Mouse (Mus musculus) lung, adult 2 months (tissue): ENCODE measurements at regions not wholly inside any gene's neighbourhood (a gene's known extent, or its start where the extent isn't known, plus 50 kb on each side); places are given as distances from the start of the nearest gene placed in this dataset.

Experiments
- DNase-seq: peaks from one replicate; pipeline ENCODE4 v3.0.0; 2022
- H3K4me1 ChIP-seq: fragments of 200-500 bp; 2 replicates; pipeline ENCODE4 v1.6.1; 2011; ENCODE audit warnings: low read length; ENCODE audit not compliant: control insufficient read depth, insufficient read depth
- H3K4me3 ChIP-seq: fragments of 200-500 bp; replicated peaks from 2 replicates; pipeline ENCODE3; 2011; ENCODE audit warnings: low read depth, mild to moderate bottlenecking, control low read depth, low read length; ENCODE audit errors: extremely low read depth
- CTCF ChIP-seq: fragments of 200-500 bp; IDR thresholded peaks from 2 replicates; pipeline ENCODE4 v1.5.1; 2011; ENCODE audit warnings: mild to moderate bottlenecking, low read length, control low read depth; ENCODE audit not compliant: insufficient read depth
- POLR2A ChIP-seq: fragments of 200-500 bp; IDR thresholded peaks from 2 replicates; pipeline ENCODE4 v1.6.1; 2011; ENCODE audit warnings: low read depth, mild to moderate bottlenecking, control low read depth, low read length, borderline replicate concordance; ENCODE audit errors: extremely low read depth
- WGBS: fragments of 180-500 bp; shearing (Covaris S2); methylation state at CpG from one replicate; pipeline ENCODE4 v1.1.7; 2018; 5-methylcytosine and 5-hydroxymethylcytosine counted together

DNA sequence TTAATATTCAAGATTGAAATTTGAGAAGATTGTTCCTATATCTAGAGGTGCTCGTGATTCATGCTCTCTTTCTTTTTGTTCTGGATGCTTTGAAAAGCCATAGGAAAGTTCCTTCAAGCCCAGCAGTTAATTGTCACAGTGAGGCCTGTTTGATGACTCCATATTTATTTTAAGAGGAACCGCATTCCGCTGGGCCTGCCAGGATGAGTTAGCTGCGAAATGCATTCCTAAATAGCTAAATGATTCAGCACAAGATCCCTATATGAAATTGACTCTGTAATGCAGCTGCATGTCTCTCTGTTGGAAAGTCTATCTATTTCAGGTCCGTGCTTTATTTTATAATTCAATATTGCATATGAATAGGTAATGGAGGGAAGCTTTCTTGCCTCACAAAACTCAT is 511.9 kb upstream of the Adgra3 start:
- Histone ChIP-seq H3K4me1 (no peaks in the 10 kb centered on the region), H3K4me3 (no peak overlapping the region)
- no peak for DNase-seq
- WGBS: 60% methylated on average over 5 of the region's 5 CpGs
- TF ChIP-seq CTCF: no peak
- TF ChIP-seq POLR2A: no peak

DNA sequence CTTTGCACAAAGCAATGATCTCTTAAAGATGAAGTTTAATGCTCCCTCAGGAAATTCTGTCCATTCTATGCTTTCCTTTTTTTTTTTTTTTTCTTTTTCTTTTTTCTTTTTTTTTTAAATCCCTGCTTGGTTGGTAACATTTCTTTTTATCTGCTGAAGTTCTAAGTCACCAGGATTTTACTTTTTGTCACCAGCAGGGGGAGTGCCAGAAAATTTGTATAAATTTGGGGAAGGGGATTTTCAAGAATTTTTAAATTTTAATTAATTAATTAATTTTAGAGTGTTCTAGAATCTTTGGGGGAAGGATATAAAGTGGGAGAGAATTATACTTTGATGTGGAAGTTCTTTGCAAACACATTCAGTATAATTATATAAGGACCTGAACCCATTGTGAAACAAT is 492.3 kb upstream of the Adgra3 start:
- no peak for DNase-seq
- Histone ChIP-seq H3K4me3 (no peak overlapping the region), H3K4me1 (no peaks in the 10 kb centered on the region)
- TF ChIP-seq POLR2A (no peak), CTCF (no peak)

DNA sequence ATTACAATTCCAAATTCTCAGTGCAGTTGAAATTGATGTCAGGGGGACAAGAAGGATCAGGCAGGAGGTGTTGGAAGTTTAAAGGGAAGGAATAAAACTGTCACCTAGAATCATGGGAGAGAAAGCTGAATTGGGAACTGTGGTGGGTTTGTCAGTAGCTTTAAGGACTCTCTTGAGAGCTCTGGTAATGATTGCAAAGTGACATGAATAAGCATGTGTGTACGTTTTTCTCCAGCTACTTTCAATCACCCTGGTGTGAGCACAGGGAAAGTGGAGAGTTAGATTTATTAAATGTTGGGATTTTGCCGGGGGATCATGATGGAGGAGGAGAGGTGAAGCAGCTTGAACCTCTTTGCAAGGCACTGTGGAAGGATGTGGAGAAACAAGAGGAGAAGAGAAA is 453.7 kb upstream of the Adgra3 start:
- TF ChIP-seq POLR2A: no peak
- TF ChIP-seq CTCF: no peak
- DNase-seq: no peak
- 52% methylated on average over 2 of the region's 2 CpGs for WGBS
- Histone ChIP-seq H3K4me1 (no peaks in the 10 kb centered on the region), H3K4me3 (no peak overlapping the region)

DNA sequence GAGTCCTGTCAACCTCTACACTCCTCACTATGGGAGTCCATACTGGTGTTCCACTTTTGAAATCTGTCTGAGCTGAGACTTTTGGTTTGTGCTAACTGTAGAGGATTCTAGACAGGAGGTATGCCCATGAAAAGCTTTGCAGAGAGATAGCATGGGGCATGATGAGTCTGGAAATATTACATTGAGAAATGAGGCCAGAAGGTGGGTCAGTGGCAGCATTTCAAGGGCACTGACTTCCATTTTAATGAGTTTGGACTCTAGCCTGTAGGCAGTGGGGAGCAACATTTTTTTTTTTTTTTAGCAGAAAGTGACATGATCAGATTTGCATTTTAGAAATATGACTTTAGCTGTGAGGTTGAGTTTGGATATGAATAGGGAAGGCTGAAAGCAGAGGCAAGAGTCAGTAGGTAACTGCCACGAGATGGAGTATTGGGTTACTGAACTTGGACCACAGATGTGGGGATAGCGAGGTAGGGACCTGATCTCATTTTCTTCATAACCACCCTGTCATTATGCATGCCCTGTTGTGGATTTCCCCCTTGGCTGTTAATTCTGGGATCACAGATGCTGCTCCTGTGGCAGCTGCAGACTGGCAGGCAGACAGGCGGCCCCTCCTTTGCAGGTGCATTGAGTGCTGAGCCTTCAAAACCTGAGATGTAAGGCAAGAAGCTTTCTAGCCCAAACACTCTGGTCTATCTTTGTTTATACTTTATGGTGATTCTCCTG is 451.1 kb upstream of the Adgra3 start:
- no peak overlapping the region for H3K4me3 ChIP-seq
- DNase-seq: no peak
- WGBS: 73% methylated on average over 3 of the region's 3 CpGs
- TF ChIP-seq POLR2A (no peak), CTCF (no peak)
- H3K4me1 ChIP-seq: no peaks in the 10 kb centered on the region

DNA sequence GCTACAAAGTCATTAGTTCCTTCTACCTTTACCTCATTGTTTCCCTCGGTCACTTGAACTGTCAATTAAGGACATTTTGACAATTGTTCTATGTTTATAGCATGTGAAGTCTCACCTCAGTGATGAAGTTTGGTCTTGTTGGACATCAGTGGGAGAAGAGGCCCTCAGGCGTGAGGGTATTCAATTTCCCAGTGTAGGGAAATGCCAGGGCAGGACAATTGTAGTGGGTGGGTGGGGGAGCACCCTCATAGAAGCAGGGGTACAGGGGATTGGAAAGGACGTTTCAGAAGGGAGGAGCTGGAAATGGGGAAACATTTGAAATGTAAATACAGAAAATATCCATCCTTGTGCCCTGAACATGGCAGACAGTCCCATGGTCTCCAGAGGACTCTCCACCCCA is 431.4 kb upstream of the Adgra3 start:
- H3K4me3 ChIP-seq: no peak overlapping the region
- TF ChIP-seq CTCF (no peak), POLR2A (no peak)
- H3K4me1 ChIP-seq: no peaks in the 10 kb centered on the region
- DNase-seq: no peak
- 52% methylated on average over 3 of the region's 3 CpGs for WGBS

DNA sequence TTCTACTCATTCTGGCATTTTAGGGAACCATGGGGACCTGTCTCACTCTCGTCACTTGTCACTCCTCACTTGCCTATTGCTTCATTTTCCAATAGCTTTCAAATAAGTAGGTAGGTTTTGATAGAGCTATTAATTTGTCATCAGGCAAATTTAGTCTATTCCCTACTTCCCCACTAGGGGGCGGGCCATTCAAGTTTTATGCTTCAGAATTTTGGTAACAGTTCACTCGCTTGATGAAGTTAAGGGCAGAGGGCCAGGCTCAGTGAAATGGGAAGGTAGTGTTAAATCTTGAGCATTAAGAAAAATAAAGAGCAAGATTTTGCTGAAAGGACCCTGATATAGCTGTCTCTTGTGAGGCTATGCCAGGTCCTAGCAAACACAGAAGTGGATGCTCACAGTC is 418.2 kb upstream of the Adgra3 start:
- no peak overlapping the region for H3K4me3 ChIP-seq
- WGBS: 9% methylated on average over 3 of the region's 3 CpGs
- no peaks in the 10 kb centered on the region for H3K4me1 ChIP-seq
- DNase-seq: peak; percentile 29
- no peak for TF ChIP-seq POLR2A
- TF ChIP-seq CTCF: no peak

DNA sequence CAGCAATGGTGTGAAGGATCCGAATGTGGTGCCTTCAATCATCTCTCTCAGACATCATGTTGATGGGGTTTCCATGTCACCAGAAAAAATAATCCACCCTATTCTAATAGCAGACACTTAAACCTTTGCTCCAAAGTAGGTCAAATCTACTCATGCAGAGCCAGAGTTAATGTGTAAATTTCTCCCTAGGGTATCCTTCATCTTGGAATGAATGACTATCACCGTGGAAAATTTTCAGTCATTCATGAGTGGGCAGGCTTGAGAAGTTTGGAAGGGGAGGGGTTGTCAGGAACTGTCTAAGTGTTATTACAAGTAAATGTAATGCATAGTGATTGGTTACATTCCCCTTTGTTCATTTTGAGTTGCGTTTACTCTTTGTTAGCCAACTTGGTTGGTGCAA is 402.7 kb upstream of the Adgra3 start:
- TF ChIP-seq POLR2A (no peak), CTCF (no peak)
- no peak for DNase-seq
- 69% methylated on average over 3 of the region's 3 CpGs for WGBS
- no peaks in the 10 kb centered on the region for H3K4me1 ChIP-seq
- H3K4me3 ChIP-seq: no peak overlapping the region

DNA sequence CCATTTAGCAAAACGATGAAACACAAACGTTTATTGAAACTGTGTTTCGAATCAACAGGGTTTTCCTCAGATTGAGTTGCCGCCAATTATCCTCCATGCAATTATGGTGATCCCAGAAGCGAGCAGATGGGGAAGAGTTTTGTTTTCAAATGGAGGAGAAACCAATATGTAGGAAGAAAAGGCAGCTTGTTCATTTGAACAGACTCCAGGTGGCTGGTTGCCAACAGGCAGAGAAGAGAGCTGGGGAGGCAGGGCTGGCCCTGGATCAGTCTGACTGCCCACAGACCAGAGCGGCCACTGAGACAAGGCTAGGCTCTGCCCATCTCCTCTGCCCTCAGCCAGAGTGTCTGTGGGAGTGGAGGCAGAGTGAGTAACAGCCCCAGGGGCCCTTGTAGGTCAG is 398.8 kb upstream of the Adgra3 start:
- Histone ChIP-seq H3K4me3 (no peak overlapping the region), H3K4me1 (no peaks in the 10 kb centered on the region)
- no peak for DNase-seq
- WGBS: 64% methylated on average over 6 of the region's 6 CpGs
- TF ChIP-seq CTCF (no peak), POLR2A (no peak)

DNA sequence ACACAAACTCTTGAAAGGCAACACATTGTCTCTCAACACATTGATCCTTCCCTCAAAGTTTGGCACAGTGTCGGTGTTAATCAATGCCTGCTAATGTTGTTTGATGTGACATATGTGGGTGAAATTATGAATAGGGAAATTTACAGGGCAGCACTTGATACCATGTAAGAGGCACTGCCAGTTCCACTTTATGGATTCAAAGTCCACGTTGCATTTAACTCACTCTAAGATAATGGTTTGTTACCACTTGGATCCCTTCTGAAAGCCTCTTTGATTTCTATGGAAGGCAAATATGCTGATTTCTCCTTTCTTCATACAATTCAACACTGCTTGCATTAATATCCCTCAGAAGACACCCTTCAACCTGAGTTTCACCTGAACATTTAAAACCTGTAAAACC is 395.6 kb upstream of the Adgra3 start:
- 66% methylated on average over 2 of the region's 2 CpGs for WGBS
- no peak for DNase-seq
- TF ChIP-seq POLR2A (no peak), CTCF (no peak)
- Histone ChIP-seq H3K4me1 (no peaks in the 10 kb centered on the region), H3K4me3 (no peak overlapping the region)

DNA sequence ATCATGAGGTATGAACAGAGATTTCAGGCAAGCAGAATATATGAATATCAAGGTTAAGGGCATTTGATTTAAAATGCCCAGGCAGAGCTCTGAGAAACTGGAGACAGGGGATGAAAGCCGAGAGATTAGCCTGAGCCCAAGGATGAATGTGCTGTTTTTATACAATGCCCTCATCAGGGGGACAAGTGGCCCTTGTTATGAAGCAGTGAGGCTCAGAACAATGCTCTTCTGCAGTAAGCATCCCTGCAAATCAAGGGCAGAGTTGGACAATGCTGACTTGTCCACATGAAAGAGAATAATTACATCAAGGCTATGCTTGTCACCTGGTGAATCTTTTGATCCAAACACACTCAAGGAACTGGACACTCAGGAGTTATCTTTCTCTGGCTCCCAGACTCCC is 348.1 kb upstream of the Adgra3 start:
- WGBS: 50% methylated on average over 1 of the region's 1 CpGs
- H3K4me1 ChIP-seq: no peaks in the 10 kb centered on the region
- no peak for DNase-seq
- TF ChIP-seq CTCF (no peak), POLR2A (no peak)
- H3K4me3 ChIP-seq: no peak overlapping the region
